Mouse (Mus musculus) kidney, adult 2 months (tissue): ENCODE measurements around the gene Gpc5.

ENCODE experiments used
- CTCF ChIP-seq: fragments of 200-500 bp; conservative IDR thresholded peaks from 2 replicates; pipeline ENCODE4 v1.5.1; 2011; ENCODE audit warnings: low read depth, mild to moderate bottlenecking, control low read depth, low read length, moderate library complexity, mixed read lengths; ENCODE audit not compliant: insufficient read depth, insufficient read length
- POLR2A ChIP-seq: fragments of 200-500 bp; IDR thresholded peaks from one replicate; pipeline ENCODE4 v1.6.1; 2011; ENCODE audit warnings: low read depth, low read length, control low read depth

DNA sequence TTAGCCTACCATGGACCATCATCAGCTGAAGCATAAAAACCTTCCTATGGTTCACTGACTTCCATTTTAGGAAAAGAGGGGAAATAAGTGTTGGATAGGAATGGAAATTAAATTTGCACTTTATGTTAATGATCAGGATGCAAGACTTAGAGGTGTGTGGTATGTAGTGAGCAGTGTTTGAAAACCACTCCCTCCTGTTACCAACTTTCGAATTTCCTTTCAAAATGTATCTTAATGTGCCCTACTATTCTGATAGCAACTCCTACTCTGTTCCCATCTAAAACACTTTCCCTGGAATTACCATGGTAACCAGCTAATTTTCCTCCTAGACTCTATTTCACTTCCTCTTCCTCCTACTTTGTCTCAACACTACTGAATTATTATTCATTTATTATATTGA is 1045.8 kb downstream of the Gpc5 start:
- no peak for TF ChIP-seq CTCF
- TF ChIP-seq POLR2A = no peak
